Mouse (Mus musculus) erythroblast, embryonic 14.5 days (primary cell): Measurements from ENCODE around the gene Fbxl14.

ENCODE experiments used
- GATA1 ChIP-seq: IDR thresholded peaks from 2 replicates; pipeline ENCODE4 v1.6.1; 2012; ENCODE audit warnings: low read length, inconsistent platforms, mixed read lengths
- TAL1 ChIP-seq: IDR thresholded peaks from 3 replicates; pipeline ENCODE4 v1.6.1; 2012; ENCODE audit warnings: low read length, inconsistent platforms, mixed read lengths

DNA sequence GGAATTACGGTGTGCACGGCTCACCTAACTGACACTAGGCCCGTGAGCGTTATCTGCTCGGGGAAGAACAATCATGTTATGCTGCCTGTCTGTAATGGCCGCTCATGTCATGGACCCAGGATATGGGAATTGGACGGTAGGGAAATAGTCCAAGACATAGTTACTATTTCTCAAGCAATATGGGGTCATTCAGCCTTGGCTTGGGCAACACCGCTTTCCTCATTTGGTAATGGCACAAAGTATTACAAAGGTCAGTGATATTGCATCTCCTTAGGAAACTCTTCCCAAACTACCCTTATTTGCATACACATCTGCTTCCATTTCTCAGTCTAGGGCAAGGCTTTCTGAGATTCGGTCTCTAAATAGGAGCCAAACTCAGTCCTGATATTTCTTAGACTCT, 8.2 kb downstream of the Fbxl14 start:
- TF ChIP-seq GATA1 (no peak), TAL1 (no peak)
